Mouse (Mus musculus): ENCODE measurements around the gene Atpif1. TPM values are rescaled to one million over a fixed set of nuclear protein-coding genes. Genes with fewer than 3 reads are reported as not detected.

Atpif1 gene
- total and polyA plus RNA-seq, 3 experiments, result 292 to 397 (median 342) TPM

- Histone ChIP-seq H3K9me3 (replicated peaks; ENCODE audit: low read length) (no peaks in the 10 kb centered on the region), H3K27ac (ENCODE audit: insufficient read depth, low read depth) (no peak overlapping the region), H3K9ac (ENCODE audit: insufficient read depth, low read depth) (no peak overlapping the region), H3K4me2 (ENCODE audit: insufficient read depth, low read depth, poor library complexity, severe bottlenecking) (no peak overlapping the region), H3K4me1 (ENCODE audit: control insufficient read depth in 1 of 2, insufficient read depth in 2 of 2) (peaks cover 9 to 37% of the 10 kb centered on the region in 2 experiments), H3K27me3 (replicated peaks) (no peaks in the 10 kb centered on the region), H3K79me2 (replicated peaks; ENCODE audit: control insufficient read depth, extremely low read depth, insufficient read depth, poor library complexity, severe bottlenecking) (peaks cover 51% of the 10 kb centered on the region), H3K36me3 (replicated peaks in 1 of 2; ENCODE audit: control insufficient read depth in 1 of 2, insufficient read depth in 1 of 2, low read length in 1 of 2) (peaks cover 52 to 88% of the 10 kb centered on the region in 2 experiments), H3K4me3 (replicated peaks in 1 of 3; ENCODE audit: low read depth in 2 of 3, low read length in 2 of 3, poor library complexity in 1 of 3) (no peak overlapping the region)
- in situ Hi-C loops (cut with MboI; ENCODE audit: low pct_ligation_motif_present, low pct_unique_long_range_greater_than_20kb, low sequenced_read_pairs) (no loop called here), dilution Hi-C loops (cut with MboI; ENCODE audit: extremely low pct_ligation_motif_present, extremely low pct_unique_long_range_greater_than_20kb, low sequenced_read_pairs) (no loop called here)
- DNase-seq (ENCODE audit: extremely low read depth), result no peak
- TF ChIP-seq ELF1 (IDR thresholded peaks at IDR 0.05; ENCODE audit: low read depth, low read length), result no peak
- TF ChIP-seq E2F4 (IDR thresholded peaks at IDR 0.05; ENCODE audit: insufficient replicate concordance, low read depth, low read length), result no peak
- no peak for TF ChIP-seq KAT2A (IDR thresholded peaks at IDR 0.05; ENCODE audit: insufficient replicate concordance, low read length)
- TF ChIP-seq ZC3H11A (IDR thresholded peaks at IDR 0.05; ENCODE audit: low read depth, low read length), result no peak
- no peak for TF ChIP-seq CHD1 (IDR thresholded peaks at IDR 0.05; ENCODE audit: low read depth, low read length)
- no peak for TF ChIP-seq ETS1 (conservative IDR thresholded peaks at IDR 0.05; ENCODE audit: low read depth, low read length)
- no peak for TF ChIP-seq JUND (conservative IDR thresholded peaks at IDR 0.05; ENCODE audit: low read depth, low read length)
- TF ChIP-seq MAX (IDR thresholded peaks at IDR 0.05; ENCODE audit: low read length), result no peak
- TF ChIP-seq ZMIZ1 (IDR thresholded peaks at IDR 0.05; ENCODE audit: low read depth, low read length), result no peak
- TF ChIP-seq MXI1 (IDR thresholded peaks at IDR 0.05; ENCODE audit: low read depth, low read length), result no peak
- TF ChIP-seq IRF4 (IDR thresholded peaks at IDR 0.05; ENCODE audit: low read depth, low read length), result no peak
- TF ChIP-seq MYC (IDR thresholded peaks at IDR 0.05; ENCODE audit: low read depth, low read length), result no peak
- TF ChIP-seq NELFE (IDR thresholded peaks at IDR 0.05; ENCODE audit: low read depth, low read length), result no peak
Measured at GRCm38 (mm10) chr4:132541413-132541812, 8.0 kb upstream of the Atpif1 start.

GRCm38 (mm10) chr4:132539481-132539880 is 6.0 kb upstream of the Atpif1 start:
- Histone ChIP-seq H3K9ac (ENCODE audit: insufficient read depth, low read depth) (no peak overlapping the region), H3K27ac (ENCODE audit: insufficient read depth, low read depth) (no peak overlapping the region), H3K4me1 (ENCODE audit: control insufficient read depth in 1 of 2, insufficient read depth in 2 of 2) (peaks cover 6 to 37% of the 10 kb centered on the region in 2 experiments), H3K36me3 (replicated peaks in 1 of 2; ENCODE audit: control insufficient read depth in 1 of 2, insufficient read depth in 1 of 2, low read length in 1 of 2) (peaks cover 44 to 70% of the 10 kb centered on the region in 2 experiments), H3K4me2 (ENCODE audit: insufficient read depth, low read depth, poor library complexity, severe bottlenecking) (no peak overlapping the region), H3K79me2 (replicated peaks; ENCODE audit: control insufficient read depth, extremely low read depth, insufficient read depth, poor library complexity, severe bottlenecking) (peaks cover 61% of the 10 kb centered on the region), H3K4me3 (replicated peaks in 1 of 3; ENCODE audit: low read depth in 2 of 3, low read length in 2 of 3, poor library complexity in 1 of 3) (no peak overlapping the region), H3K9me3 (replicated peaks; ENCODE audit: low read length) (no peaks in the 10 kb centered on the region), H3K27me3 (replicated peaks) (no peaks in the 10 kb centered on the region)
- in situ Hi-C loops (cut with MboI; ENCODE audit: low pct_ligation_motif_present, low pct_unique_long_range_greater_than_20kb, low sequenced_read_pairs) (no loop called here), dilution Hi-C loops (cut with MboI; ENCODE audit: extremely low pct_ligation_motif_present, extremely low pct_unique_long_range_greater_than_20kb, low sequenced_read_pairs) (no loop called here)
- DNase-seq (ENCODE audit: extremely low read depth), result no peak
- TF ChIP-seq POLR2AphosphoS2 (IDR thresholded peaks at IDR 0.05; ENCODE audit: low read depth, low read length) (no peak), TBP (conservative IDR thresholded peaks at IDR 0.05; ENCODE audit: low read depth, low read length) (no peak), GABPA (IDR thresholded peaks at IDR 0.05; ENCODE audit: insufficient replicate concordance, low read depth, low read length) (no peak), JUND (conservative IDR thresholded peaks at IDR 0.05; ENCODE audit: low read depth, low read length) (no peak), MEF2A (IDR thresholded peaks at IDR 0.05; ENCODE audit: borderline replicate concordance, low read depth, low read length) (no peak), PAX5 (IDR thresholded peaks at IDR 0.05; ENCODE audit: low read length) (no peak), ZMIZ1 (IDR thresholded peaks at IDR 0.05; ENCODE audit: low read depth, low read length) (no peak), E2F4 (IDR thresholded peaks at IDR 0.05; ENCODE audit: insufficient replicate concordance, low read depth, low read length) (no peak), BHLHE40 (IDR thresholded peaks at IDR 0.05; ENCODE audit: low read depth, low read length) (no peak), USF2 (conservative IDR thresholded peaks at IDR 0.05; ENCODE audit: low read depth, low read length) (no peak), NELFE (IDR thresholded peaks at IDR 0.05; ENCODE audit: low read depth, low read length) (no peak), MAZ (IDR thresholded peaks at IDR 0.05; ENCODE audit: low read depth, low read length) (no peak), ZC3H11A (IDR thresholded peaks at IDR 0.05; ENCODE audit: low read depth, low read length) (no peak), NRF1 (IDR thresholded peaks at IDR 0.05; ENCODE audit: low read depth, low read length) (no peak), POLR2A (IDR thresholded peaks at IDR 0.05; ENCODE audit: low read depth, low read length) (no peak), CTCF (conservative IDR thresholded peaks at IDR 0.05 in 1 of 2, IDR thresholded peaks at IDR 0.05 in 1 of 2; ENCODE audit: low read depth in 2 of 2, low read length in 2 of 2) (no peak)

Measured in CH12.LX (cell line).